Mouse (Mus musculus) kidney, embryonic 14.5 days (tissue): ENCODE measurements around the gene Elmsan1. TPM values are rescaled to one million over a fixed set of nuclear protein-coding genes. Genes with fewer than 3 reads are reported as not detected.
"Not testable (repeated sequence)": the region's sequence is repeated elsewhere in the genome, so short reads cannot be mapped to it uniquely, and the experiment has no call there.

Experiments used
- ATAC-seq: fragments of 200-750 bp; cut with Nextera tagmentation; 2 replicates; pipeline ENCODE4 v1.8.0; 2017; ENCODE audit warnings: moderate number of reproducible peaks, mild to moderate bottlenecking, moderate TSS enrichment, moderate library complexity; ENCODE audit not compliant: low FRiP score, low TSS enrichment
- H3K27ac ChIP-seq: fragments of 300-500 bp; sonication (generic); 2 replicates; pipeline ENCODE4 v1.5.1; 2014; ENCODE audit warnings: low read depth, mild to moderate bottlenecking, low read length, moderate library complexity, mixed read lengths
- H3K27me3 ChIP-seq: fragments of 300-500 bp; sonication (generic); 2 replicates; pipeline ENCODE4 v1.6.1; 2014; ENCODE audit warnings: mild to moderate bottlenecking, low read length; ENCODE audit not compliant: control insufficient read depth, insufficient read depth
- H3K36me3 ChIP-seq: fragments of 300-500 bp; sonication (generic); 2 replicates; pipeline ENCODE4 v1.6.1; 2014; ENCODE audit warnings: low read length, mixed read lengths; ENCODE audit not compliant: control insufficient read depth, insufficient read depth
- H3K4me1 ChIP-seq: fragments of 300-500 bp; sonication (generic); 2 replicates; pipeline ENCODE4 v1.6.1; 2014; ENCODE audit warnings: low read length, mixed read lengths; ENCODE audit not compliant: control insufficient read depth, insufficient read depth
- H3K4me2 ChIP-seq: fragments of 300-500 bp; sonication (generic); replicated peaks from 2 replicates; pipeline ENCODE4 v1.6.1; 2014; ENCODE audit warnings: low read depth, mild to moderate bottlenecking, low read length
- H3K4me3 ChIP-seq: fragments of 300-500 bp; sonication (generic); 2 replicates; pipeline ENCODE4 v1.5.1; 2014; ENCODE audit warnings: mild to moderate bottlenecking, low read length
- H3K9ac ChIP-seq: fragments of 300-500 bp; sonication (generic); 2 replicates; pipeline ENCODE4 v1.6.1; 2014; ENCODE audit warnings: low read depth, mild to moderate bottlenecking, low read length, moderate library complexity
- H3K9me3 ChIP-seq: fragments of 300-500 bp; sonication (generic); 2 replicates; pipeline ENCODE4 v1.6.1; 2016; ENCODE audit warnings: low read length; ENCODE audit not compliant: control insufficient read depth
- WGBS: fragments of 180-500 bp; shearing (Covaris S2); extraction: QIAGEN DNeasy Blood & Tissue Kit; methylation state at CpG from one replicate; pipeline ENCODE4 v1.1.7; 2014; 5-methylcytosine and 5-hydroxymethylcytosine counted together
- polyA plus RNA-seq: library from polyadenylated mRNA; unstranded; fragments of >200 nt; fragmentation: Nextera tagmentation; extraction: Ambion mirVana; gene quantifications from 2 replicates; pipeline ENCODE4 v1.2.1, GENCODE M21; 2014

Elmsan1 gene
- polyA plus RNA-seq, 1 experiment from 2014 or later: 9.3 TPM

- no peaks in the 10 kb centered on the region for H3K27me3 ChIP-seq
- peaks cover 8% of the 10 kb centered on the region; the same call in 1 of the 2 replicates for H3K4me1 ChIP-seq
- H3K4me3 ChIP-seq: peak overlapping the region; percentile 72
- no peaks in the 10 kb centered on the region for H3K36me3 ChIP-seq
- no peak for ATAC-seq
- H3K9me3 ChIP-seq: no peaks in the 10 kb centered on the region
- H3K9ac ChIP-seq: no peak overlapping the region
- H3K27ac ChIP-seq: no peak overlapping the region
- peak overlapping the region; percentile 61 for H3K4me2 ChIP-seq
- 51% methylated on average over 6 of the region's 6 CpGs for WGBS
Measured at GRCm38 (mm10) chr12:84113676-84114075, 105.0 kb downstream of the Elmsan1 start.

GRCm38 (mm10) chr12:84110814-84111213, 107.9 kb downstream of the Elmsan1 start:
- Histone ChIP-seq H3K4me2 (no peak overlapping the region), H3K9me3 (no peaks in the 10 kb centered on the region), H3K36me3 (no peaks in the 10 kb centered on the region), H3K9ac (no peak overlapping the region), H3K27me3 (no peaks in the 10 kb centered on the region), H3K27ac (no peak overlapping the region), H3K4me1 (peaks cover 8% of the 10 kb centered on the region; the same call in 1 of the 2 replicates), H3K4me3 (no peak overlapping the region)
- WGBS: 93% methylated on average over 4 of the region's 4 CpGs
- ATAC-seq: no peak

GRCm38 (mm10) chr12:84109924-84110323, 108.8 kb downstream of the Elmsan1 start:
- Histone ChIP-seq H3K4me1 (peaks cover 4% of the 10 kb centered on the region; the same call in 1 of the 2 replicates), H3K9me3 (no peaks in the 10 kb centered on the region), H3K4me2 (no peak overlapping the region), H3K27me3 (no peaks in the 10 kb centered on the region), H3K9ac (no peak overlapping the region), H3K4me3 (no peak overlapping the region), H3K27ac (no peak overlapping the region), H3K36me3 (no peaks in the 10 kb centered on the region)
- 69% methylated on average over 1 of the region's 1 CpGs for WGBS
- no peak for ATAC-seq

GRCm38 (mm10) chr12:84107692-84108091, 111.0 kb downstream of the Elmsan1 start:
- ATAC-seq: no peak
- Histone ChIP-seq H3K9me3 (no peaks in the 10 kb centered on the region), H3K4me1 (no peaks in the 10 kb centered on the region), H3K4me2 (no peak overlapping the region), H3K36me3 (no peaks in the 10 kb centered on the region), H3K27me3 (no peaks in the 10 kb centered on the region), H3K27ac (no peak overlapping the region), H3K4me3 (no peak overlapping the region), H3K9ac (no peak overlapping the region)
- 78% methylated on average over 1 of the region's 1 CpGs for WGBS

- no peak overlapping the region for H3K9ac ChIP-seq
- 57% methylated on average over 3 of the region's 3 CpGs for WGBS
- no peak overlapping the region for H3K4me2 ChIP-seq
- H3K36me3 ChIP-seq: no peaks in the 10 kb centered on the region
- ATAC-seq: no peak
- H3K27me3 ChIP-seq: no peaks in the 10 kb centered on the region
- H3K4me3 ChIP-seq: no peak overlapping the region
- H3K9me3 ChIP-seq: no peaks in the 10 kb centered on the region
- no peaks in the 10 kb centered on the region for H3K4me1 ChIP-seq
- no peak overlapping the region for H3K27ac ChIP-seq
Measured at GRCm38 (mm10) chr12:84107012-84107411, 111.7 kb downstream of the Elmsan1 start.

- Histone ChIP-seq H3K4me2 (peak overlapping the region; percentile 78), H3K27me3 (no peaks in the 10 kb centered on the region), H3K9ac (peak overlapping the region; percentile 65; the same call in 1 of the 2 replicates), H3K36me3 (no peaks in the 10 kb centered on the region), H3K9me3 (no peaks in the 10 kb centered on the region), H3K4me1 (no peaks in the 10 kb centered on the region), H3K27ac (no peak overlapping the region), H3K4me3 (peak overlapping the region; percentile 50)
- WGBS: 49% methylated on average over 2 of the region's 2 CpGs
- ATAC-seq: no peak
Measured at GRCm38 (mm10) chr12:84101493-84101845, 117.2 kb downstream of the Elmsan1 start.

- not testable (repeated sequence) for H3K27me3 ChIP-seq, H3K27ac ChIP-seq, H3K9me3 ChIP-seq, H3K36me3 ChIP-seq, H3K4me1 ChIP-seq
- WGBS: under 1% methylated on average over 49 of the region's 80 CpGs
- peak; percentile 76 for ATAC-seq
- Histone ChIP-seq H3K9ac (peak within 1 kb of the TSS; percentile 65), H3K4me2 (peak within 1 kb of the TSS; percentile 78), H3K4me3 (peak within 1 kb of the TSS; percentile 50)
Measured at GRCm38 (mm10) chr12:84100604-84101492, 117.8 kb downstream of the Elmsan1 start, which contains the start of gene Acot6. Gene Acot6 (plus strand): TSS chr12:84100654.

- no peaks in the 10 kb centered on the region for H3K4me1 ChIP-seq
- peaks cover 3% of the 10 kb centered on the region; the same call in 1 of the 2 replicates for H3K9me3 ChIP-seq
- ATAC-seq: no peak
- H3K36me3 ChIP-seq: no peaks in the 10 kb centered on the region
- H3K27me3 ChIP-seq: no peaks in the 10 kb centered on the region
- H3K27ac ChIP-seq: no peak overlapping the region
- H3K4me2 ChIP-seq: 0 out of 2 replicates have a peak overlapping the region, but pooled peaks have one; percentile 78
- WGBS: 50% methylated on average over 1 of the region's 1 CpGs
- H3K9ac ChIP-seq: no peak overlapping the region
- H3K4me3 ChIP-seq: no peak overlapping the region
Measured at GRCm38 (mm10) chr12:84100071-84100470, 118.6 kb downstream of the Elmsan1 start.

GRCm38 (mm10) chr12:84099605-84100004, 119.1 kb downstream of the Elmsan1 start:
- Histone ChIP-seq H3K4me1 (no peaks in the 10 kb centered on the region), H3K9ac (no peak overlapping the region), H3K36me3 (no peaks in the 10 kb centered on the region), H3K9me3 (peaks cover 3% of the 10 kb centered on the region; the same call in 1 of the 2 replicates), H3K27me3 (no peaks in the 10 kb centered on the region), H3K27ac (no peak overlapping the region), H3K4me2 (no peak overlapping the region), H3K4me3 (no peak overlapping the region)
- 97% methylated on average over 2 of the region's 2 CpGs for WGBS
- no peak for ATAC-seq
